Mouse (Mus musculus): ENCODE results near the gene Dpy30. TPM values are rescaled to one million over a fixed set of nuclear protein-coding genes. Genes with fewer than 3 reads are reported as not detected.

The Dpy30 gene
- total RNA-seq, 1 experiment from 2014 or later, result 89.7 TPM

DNA sequence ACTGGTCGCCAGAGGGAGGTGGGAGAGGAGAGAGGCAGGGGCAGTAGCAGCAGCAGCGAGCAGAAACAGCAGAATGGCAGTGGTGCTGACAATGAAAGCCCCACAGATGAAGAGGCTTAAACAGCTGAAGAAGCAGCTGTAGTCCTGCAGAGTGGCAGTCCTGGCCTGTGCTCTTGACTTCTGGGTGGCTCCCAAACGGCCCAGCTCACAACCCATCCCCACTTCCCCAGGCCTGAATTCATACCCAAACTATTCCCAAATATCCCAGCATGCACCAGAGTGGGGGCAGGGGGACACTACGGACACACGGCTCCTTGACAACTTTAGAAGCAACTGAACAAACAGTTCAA, 58.6 kb downstream of the Dpy30 start:
- DNase-seq, result no peak

DNA sequence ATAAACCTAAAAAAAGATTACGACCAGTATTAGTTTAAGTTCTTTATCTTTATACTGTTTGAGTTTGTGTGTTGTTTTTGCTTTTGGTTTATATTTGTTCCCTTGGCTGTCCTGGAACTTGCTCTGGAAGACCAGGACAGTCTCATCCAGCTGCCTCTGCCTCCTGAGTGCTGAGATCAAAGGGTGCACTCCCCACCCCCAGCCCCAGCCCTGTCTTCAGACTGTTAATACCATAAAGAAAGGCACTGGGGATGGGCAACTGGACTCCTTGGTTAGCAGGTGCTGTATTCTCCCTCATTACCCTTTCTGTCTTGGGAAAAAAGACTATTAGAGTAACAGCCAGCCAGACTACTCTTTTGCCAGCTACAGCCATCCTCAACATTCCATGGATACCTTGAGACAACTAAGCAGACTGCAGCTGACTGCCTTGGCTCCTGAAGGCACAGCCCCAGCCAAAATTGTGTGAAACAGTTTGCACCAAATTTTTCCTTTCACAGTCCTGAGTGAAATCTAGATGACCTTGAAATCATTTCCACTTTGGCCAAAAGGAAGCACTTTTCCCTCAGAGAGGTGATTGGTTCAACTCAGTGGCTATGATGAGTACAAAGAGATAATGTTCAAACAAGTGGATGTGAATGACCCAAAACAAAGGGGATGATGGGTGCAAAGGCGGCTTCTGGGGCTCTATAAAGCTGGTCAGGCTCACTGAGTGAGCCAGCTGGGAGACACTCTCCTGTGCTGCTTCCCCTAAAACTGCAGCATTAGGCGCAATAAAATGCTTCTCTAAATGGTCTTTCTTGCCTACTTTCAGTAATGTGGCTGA, 59.2 kb downstream of the Dpy30 start:
- peak; percentile 38 for DNase-seq

DNA sequence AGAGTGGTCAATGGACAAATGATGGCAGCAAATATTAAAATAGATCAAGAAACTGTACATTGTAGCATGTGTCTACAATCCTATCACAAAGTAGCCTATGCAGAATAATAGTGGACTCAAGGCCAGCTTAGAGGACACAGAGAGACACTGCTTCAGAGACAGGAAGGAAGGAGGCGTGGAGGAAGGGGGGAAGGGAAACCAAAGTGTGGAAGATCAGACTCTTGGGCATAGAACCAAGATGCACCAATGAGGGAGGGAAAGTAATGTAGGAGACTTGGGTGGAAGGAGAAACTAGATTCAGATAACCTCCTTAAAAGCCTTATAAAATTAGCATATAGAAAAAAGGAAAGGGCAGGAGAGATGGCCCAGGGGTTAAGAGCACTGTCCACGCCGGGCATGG, 61.3 kb downstream of the Dpy30 start:
- DNase-seq, result no peak

Other genes starting within 250 kb of the Dpy30 start
- gene Memo1, start 28.4 kb downstream of the Dpy30 start, total RNA-seq (2021), result 88.5 and 102 TPM in 2 replicates
- 35.5 and 38.1 TPM in 2 replicates for gene Spast, start 15.0 kb upstream of the Dpy30 start, total RNA-seq (2021)
- gene Slc30a6, start 71.7 kb upstream of the Dpy30 start, total RNA-seq (2021), result 22.5 and 24.3 TPM in 2 replicates
- gene Nlrc4, start 135.2 kb upstream of the Dpy30 start, total RNA-seq (2021), result 0.26 and 0.86 TPM in 2 replicates
- 115 and 123 TPM in 2 replicates for gene Yipf4, start 165.5 kb upstream of the Dpy30 start, total RNA-seq (2021)
- gene Birc6, start 204.4 kb upstream of the Dpy30 start, total RNA-seq (2021), result 118 and 119 TPM in 2 replicates

All from adrenal gland, postnatal 14 days (tissue).